Mouse (Mus musculus): ENCODE data around the gene Susd4.

- no peak for TF ChIP-seq CTCF (IDR thresholded peaks at IDR 0.05; ENCODE audit: insufficient read depth, low read depth, low read length)
- no peak for TF ChIP-seq POLR2A (IDR thresholded peaks at IDR 0.05; ENCODE audit: insufficient read depth, low read depth, low read length)
Observed at GRCm38 (mm10) chr1:182944638-182945037, 181.0 kb downstream of the Susd4 start.
